Mouse (Mus musculus) stomach, postnatal 0 days (tissue): ENCODE results near the gene Gm20431. TPM values are rescaled to one million over a fixed set of nuclear protein-coding genes. Genes with fewer than 3 reads are reported as not detected.

Experiments
- ATAC-seq: fragments of 200-750 bp; cut with Nextera tagmentation; 2 replicates; pipeline ENCODE4 v1.8.0; 2017; ENCODE audit not compliant: low FRiP score, low TSS enrichment
- DNase-seq: peaks from one replicate; pipeline ENCODE4 v3.0.0-alpha.2; 2016; ENCODE audit warnings: low spot score
- H3K27ac ChIP-seq: fragments of 300-500 bp; sonication (generic); replicated peaks from 2 replicates; pipeline ENCODE4 v1.5.1; 2014; ENCODE audit warnings: mild to moderate bottlenecking, control low read depth
- H3K27me3 ChIP-seq: fragments of 300-500 bp; sonication (generic); 2 replicates; pipeline ENCODE4 v1.6.1; 2014; ENCODE audit warnings: low read length; ENCODE audit not compliant: control insufficient read depth, insufficient read depth
- H3K36me3 ChIP-seq: fragments of 300-500 bp; sonication (generic); 2 replicates; pipeline ENCODE4 v1.6.1; 2014; ENCODE audit warnings: low read length, mixed read lengths; ENCODE audit not compliant: control insufficient read depth, insufficient read depth
- H3K4me1 ChIP-seq: fragments of 300-500 bp; sonication (generic); replicated peaks from 2 replicates; pipeline ENCODE4 v1.6.1; 2014; ENCODE audit warnings: antibody characterized with exemption; ENCODE audit not compliant: control insufficient read depth, insufficient read depth
- H3K4me2 ChIP-seq: fragments of 300-500 bp; sonication (generic); replicated peaks from 2 replicates; pipeline ENCODE4 v1.6.1; 2014; ENCODE audit warnings: low read depth, mild to moderate bottlenecking, control low read depth, moderate library complexity
- H3K4me3 ChIP-seq: fragments of 300-500 bp; sonication (generic); 2 replicates; pipeline ENCODE4 v1.5.1; 2014; ENCODE audit warnings: low read depth, low read length, control low read depth
- H3K9ac ChIP-seq: fragments of 300-500 bp; sonication (generic); 2 replicates; pipeline ENCODE4 v1.6.1; 2014; ENCODE audit warnings: mild to moderate bottlenecking, low read length, control low read depth, mixed read lengths
- H3K9me3 ChIP-seq: fragments of 300-500 bp; sonication (generic); 2 replicates; pipeline ENCODE4 v1.6.1; 2016; ENCODE audit warnings: low read length; ENCODE audit not compliant: control insufficient read depth
- CTCF ChIP-seq: IDR thresholded peaks from 2 replicates; pipeline ENCODE4 v1.5.1; 2016; ENCODE audit warnings: antibody characterized with exemption, low read depth, mild to moderate bottlenecking, moderate library complexity
- EP300 ChIP-seq: optimal IDR thresholded peaks from 2 replicates; pipeline ENCODE3; 2016; ENCODE audit warnings: antibody characterized with exemption
- WGBS: fragments of 180-500 bp; shearing (Covaris S2); extraction: QIAGEN DNeasy Blood & Tissue Kit; methylation state at CpG from one replicate; pipeline ENCODE4 v1.1.7; 2014; 5-methylcytosine and 5-hydroxymethylcytosine counted together
- polyA plus RNA-seq: library from polyadenylated mRNA; unstranded; fragments of >200 nt; fragmentation: Nextera tagmentation; extraction: Ambion mirVana; gene quantifications from 2 replicates; pipeline ENCODE4 v1.2.1, GENCODE M21; 2015

Gm20431 gene
- polyA plus RNA-seq, 1 experiment from 2014 or later, result 13.4 TPM

DNA sequence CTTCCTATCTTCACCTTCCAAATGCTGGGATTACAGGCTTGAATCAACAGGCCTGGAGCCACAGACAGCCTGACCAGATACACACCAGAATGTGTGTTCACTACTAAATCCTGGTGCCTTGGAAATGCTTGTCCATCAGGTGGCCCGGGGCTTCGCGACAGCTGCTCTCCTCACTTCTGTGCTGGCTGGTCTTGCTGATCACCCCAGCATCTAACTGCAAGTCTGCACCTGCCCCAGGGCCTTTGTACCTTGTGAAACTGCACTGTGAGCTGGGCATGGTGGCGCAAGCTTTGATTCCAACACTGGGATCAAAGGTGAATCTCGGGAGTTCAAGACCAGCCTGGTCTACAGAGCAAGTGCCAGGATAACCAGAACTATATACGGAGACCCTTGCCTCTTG, 19.1 kb downstream of the Gm20431 start:
- 76% methylated on average over 6 of the region's 6 CpGs for WGBS

DNA sequence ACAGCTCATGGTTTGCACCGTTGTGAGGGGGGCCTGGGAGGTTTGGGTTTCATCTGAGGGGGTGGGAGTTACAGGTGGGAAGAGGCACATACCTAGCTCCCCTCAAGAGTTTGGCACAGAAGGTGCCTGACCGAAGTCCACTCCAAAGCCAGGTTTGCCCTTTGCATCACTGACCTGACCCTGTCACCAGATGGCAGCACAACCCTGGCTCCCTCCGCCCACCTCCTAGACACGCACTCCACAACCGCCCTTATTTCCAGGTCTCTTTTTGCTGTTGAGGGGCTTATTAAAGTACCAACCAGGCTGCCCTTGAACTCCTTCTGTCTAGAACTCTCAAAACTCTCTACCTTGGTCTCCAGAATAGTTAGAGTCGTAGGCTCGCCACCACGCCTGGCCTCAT, 20.0 kb downstream of the Gm20431 start:
- H3K4me2 ChIP-seq, result no peak overlapping the region
- no peak overlapping the region for H3K27ac ChIP-seq
- H3K4me3 ChIP-seq, result no peak overlapping the region
- ATAC-seq (peak; percentile 40), DNase-seq (peak; percentile 75)
- 41% methylated on average over 8 of the region's 8 CpGs for WGBS
- TF ChIP-seq CTCF (peak; percentile 80), EP300 (no peak)
- H3K9ac ChIP-seq, result no peak overlapping the region
- peaks cover 3% of the 10 kb centered on the region; the same call in 1 of the 2 replicates for H3K36me3 ChIP-seq
- H3K9me3 ChIP-seq, result no peaks in the 10 kb centered on the region
- no peaks in the 10 kb centered on the region for H3K4me1 ChIP-seq
- H3K27me3 ChIP-seq, result no peaks in the 10 kb centered on the region

More for the DNA sequence above, 19.1 kb downstream of the Gm20431 start:
- H3K27ac ChIP-seq, result no peak overlapping the region
- H3K9me3 ChIP-seq, result no peaks in the 10 kb centered on the region
- H3K9ac ChIP-seq, result no peak overlapping the region
- H3K27me3 ChIP-seq, result no peaks in the 10 kb centered on the region
- no peak for ATAC-seq
- no peak overlapping the region for H3K4me3 ChIP-seq
- no peak overlapping the region for H3K4me2 ChIP-seq
- peaks cover 3% of the 10 kb centered on the region; the same call in 1 of the 2 replicates for H3K36me3 ChIP-seq
- no peak for TF ChIP-seq CTCF
- no peak for TF ChIP-seq EP300
- H3K4me1 ChIP-seq, result no peaks in the 10 kb centered on the region
- no peak for DNase-seq

DNA sequence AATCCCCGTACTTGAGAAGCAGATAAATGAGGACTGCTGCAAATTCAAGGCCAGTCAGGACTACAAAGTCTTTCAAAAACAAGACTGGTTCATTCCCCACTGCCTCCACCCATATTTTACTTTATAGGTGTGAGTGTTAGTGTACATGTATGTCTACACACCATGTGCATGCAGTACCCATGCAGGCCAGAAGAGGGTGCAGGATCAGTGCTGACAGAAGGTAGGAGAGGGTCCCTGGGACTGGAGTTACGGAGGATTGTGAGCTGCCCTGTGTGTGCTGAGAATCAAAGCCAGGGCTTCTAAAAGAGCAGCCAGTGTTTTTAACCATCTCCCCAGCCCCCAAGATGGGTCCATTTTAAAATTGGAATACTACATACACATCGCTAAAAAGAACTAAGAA, 21.0 kb downstream of the Gm20431 start:
- ATAC-seq, result no peak

DNA sequence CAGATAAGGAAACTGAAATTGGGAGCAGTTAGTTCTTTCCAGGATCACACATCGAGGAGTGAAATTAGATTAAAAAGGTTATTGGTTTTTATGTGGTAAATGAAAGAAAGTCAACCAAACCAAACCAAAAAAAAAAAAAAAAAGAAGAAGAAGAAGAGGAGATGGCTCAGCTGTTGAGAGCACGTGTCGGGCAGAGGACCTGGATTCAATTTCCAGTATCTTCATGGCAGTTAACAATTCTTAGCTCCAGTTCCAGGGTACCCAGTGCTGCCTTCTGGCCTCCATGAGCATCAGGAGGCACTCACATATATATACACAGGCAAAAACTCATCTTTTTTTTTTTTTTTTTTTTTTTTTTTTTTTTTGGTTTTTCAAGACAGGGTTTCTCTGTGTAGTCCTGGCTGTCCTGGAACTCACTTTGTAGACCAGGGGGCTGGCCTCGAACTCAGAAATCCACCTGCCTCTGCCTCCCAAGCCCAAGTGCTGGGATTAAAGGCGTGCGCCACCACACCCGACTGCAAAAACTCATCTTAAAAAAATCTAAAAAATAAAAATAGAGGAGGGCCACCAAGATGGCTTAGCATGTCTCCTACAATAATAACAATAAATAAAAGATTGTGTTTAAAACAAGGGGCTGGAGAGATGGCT, 26.3 kb downstream of the Gm20431 start:
- 67% methylated on average over 7 of the region's 7 CpGs for WGBS
- peak overlapping the region; percentile 28 for H3K4me3 ChIP-seq
- H3K36me3 ChIP-seq, result no peaks in the 10 kb centered on the region
- ATAC-seq, result no peak
- peak overlapping the region; percentile 42 for H3K4me2 ChIP-seq
- H3K27me3 ChIP-seq, result no peaks in the 10 kb centered on the region
- peak overlapping the region; percentile 49; the same call in 1 of the 2 replicates for H3K27ac ChIP-seq
- H3K4me1 ChIP-seq, result peaks cover 5% of the 10 kb centered on the region
- DNase-seq, result no peak
- no peak overlapping the region for H3K9ac ChIP-seq
- TF ChIP-seq EP300, result no peak
- TF ChIP-seq CTCF, result no peak
- no peaks in the 10 kb centered on the region for H3K9me3 ChIP-seq

More for the DNA sequence above, 21.0 kb downstream of the Gm20431 start:
- Histone ChIP-seq H3K27ac (no peak overlapping the region), H3K4me3 (no peak overlapping the region), H3K9me3 (no peaks in the 10 kb centered on the region), H3K9ac (no peak overlapping the region), H3K4me2 (no peak overlapping the region), H3K36me3 (peaks cover 1% of the 10 kb centered on the region; the same call in 1 of the 2 replicates), H3K4me1 (no peaks in the 10 kb centered on the region), H3K27me3 (no peaks in the 10 kb centered on the region)
- peak; percentile 57 for DNase-seq
- TF ChIP-seq CTCF, result peak; percentile 75
- no peak for TF ChIP-seq EP300
- WGBS, result 85% methylated on average over 3 of the region's 3 CpGs

DNA sequence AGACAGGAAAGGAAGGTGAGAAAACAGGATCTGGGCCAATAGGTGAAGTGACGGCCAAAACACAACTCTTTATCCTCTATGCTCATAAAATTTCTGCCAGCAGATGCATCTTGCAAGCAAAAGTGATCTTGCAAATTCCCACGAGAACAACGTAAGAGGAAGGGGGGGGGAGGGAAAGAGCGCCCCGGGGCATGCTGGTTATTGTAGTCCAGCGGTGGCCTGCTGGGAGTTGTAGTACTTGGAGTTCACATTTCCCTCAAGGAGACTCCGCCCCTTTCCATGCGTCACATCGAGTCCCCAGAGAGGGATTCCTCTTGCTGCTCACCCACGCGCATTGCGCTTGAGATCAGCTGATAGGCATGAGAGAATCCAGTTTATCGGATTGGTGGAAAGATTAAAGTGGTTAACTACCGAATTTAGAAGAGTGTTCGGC, 26.9 kb downstream of the Gm20431 start:
- ATAC-seq, result peak; percentile 77
- H3K9ac ChIP-seq, result peak overlapping the region; percentile 41; the same call in 1 of the 2 replicates
- peak overlapping the region; percentile 28 for H3K4me3 ChIP-seq
- H3K4me1 ChIP-seq, result peaks cover 8% of the 10 kb centered on the region
- H3K9me3 ChIP-seq, result no peaks in the 10 kb centered on the region
- no peaks in the 10 kb centered on the region for H3K27me3 ChIP-seq
- peak; percentile 97 for DNase-seq
- peak overlapping the region; percentile 48 for H3K4me2 ChIP-seq
- peak overlapping the region; percentile 74 for H3K27ac ChIP-seq
- no peaks in the 10 kb centered on the region for H3K36me3 ChIP-seq
- WGBS, result under 1% methylated on average over 15 of the region's 15 CpGs
- TF ChIP-seq CTCF (no peak), EP300 (no peak)

DNA sequence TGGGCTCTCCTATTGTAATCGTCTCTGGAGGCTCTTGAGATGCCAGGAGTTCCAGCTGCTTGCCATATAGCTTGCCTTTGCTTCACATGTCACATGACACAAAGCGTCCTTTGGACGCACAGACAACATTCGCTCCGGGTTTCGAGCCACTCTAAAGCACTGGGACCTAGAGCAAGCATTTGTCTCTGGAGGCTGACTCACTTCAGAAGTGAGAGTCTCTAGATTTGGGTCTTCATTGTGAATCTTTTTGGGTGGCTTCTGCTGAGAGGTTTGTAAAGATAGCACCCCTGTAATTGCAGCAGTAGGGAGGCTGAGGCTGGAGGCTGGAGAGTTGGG, 27.8 kb downstream of the Gm20431 start:
- peaks cover 13% of the 10 kb centered on the region for H3K4me1 ChIP-seq
- peak overlapping the region; percentile 74 for H3K27ac ChIP-seq
- H3K9me3 ChIP-seq, result no peaks in the 10 kb centered on the region
- 83% methylated on average over 6 of the region's 6 CpGs for WGBS
- DNase-seq, result no peak
- no peak overlapping the region for H3K4me3 ChIP-seq
- H3K9ac ChIP-seq, result no peak overlapping the region
- H3K36me3 ChIP-seq, result 0 out of 2 replicates have a peak, but pooled peaks cover 3% of the 10 kb centered on the region
- no peak overlapping the region for H3K4me2 ChIP-seq
- TF ChIP-seq EP300 (no peak), CTCF (no peak)
- no peaks in the 10 kb centered on the region for H3K27me3 ChIP-seq
- ATAC-seq, result no peak
